ENCODE assay signal across 16 mouse cellular contexts in genomic region chr17:9910856-9911255, GRCm38 (mm10).
DNase-seq lines count a peak whose midpoint lies in the region.
"Had no signal": no experiment of that assay in that cellular context is flagged by ENCODE, and none has a peak within 500 bp of the region (broad histone marks: within the 10 kb centered on the region; RNA-seq: fewer than 3 reads in every experiment).

No protein-coding gene starts in this region.

- intact Hi-C loops in left cerebral cortex, postnatal 4 days (cut with DNase I), result no loop called here
- intact Hi-C loops in left cerebral cortex, postnatal 25 days (cut with DNase I), result no loop called here

- DNase-seq in adrenal gland, postnatal 10 days, result peak; percentile 38
- DNase-seq in adrenal gland, adult 18-20 months (ENCODE audit: low spot score in 2 of 2), result no peak
- peak; percentile 53 to 67 for DNase-seq in cerebellum, postnatal 14 days
- DNase-seq in cerebellum, adult 8-10 months, result no peak
- peak; percentile 54 for DNase-seq in left cerebral cortex, postnatal 4 days
- no peak for DNase-seq in left cerebral cortex, postnatal 25 days (ENCODE audit: low spot score in 2 of 2)
- peak; percentile 26 to 45 for DNase-seq in cerebellum, postnatal 25 days
- DNase-seq: adrenal gland, postnatal 14 days; heart, postnatal 14 days; kidney, adult 9 months; kidney, postnatal 10 days; layer of hippocampus, postnatal 36 days; liver; retina, postnatal 1 day; right cerebral cortex, postnatal 14 days; thymus, postnatal 14 days had no signal

Comparison
In these comparisons a context has a peak if more than half of its experiments do, and no peak if none do; other contexts are left out.
1. DNase-seq: peak in adrenal gland, postnatal 10 days (single experiment), cerebellum, postnatal 14 days (2 of 2), left cerebral cortex, postnatal 4 days (single experiment) and cerebellum, postnatal 25 days (2 of 2); none in adrenal gland, adult 18-20 months (0 of 2), cerebellum, adult 8-10 months (single experiment) and left cerebral cortex, postnatal 25 days (0 of 2).